Mouse (Mus musculus) heart, postnatal 36 days (tissue): ENCODE measurements at regions not wholly inside any gene's neighbourhood (a gene's known extent, or its start where the extent isn't known, plus 50 kb on each side); places are given as distances from the start of the nearest gene placed in this dataset.

ENCODE experiments used
- DNase-seq, 2 experiments: peaks; one replicate each; pipeline ENCODE4 v3.0.0; 2021 to 2022
- intact Hi-C: fragments of 180-260 bp; cut with DNase I; formaldehyde crosslinking; loops from one replicate; pipeline ENCODE4 v1.15.1; 2025

- no peak for DNase-seq
- intact Hi-C loops, result no loop called here
These were observed 78.4 kb upstream of the Nav3 start for GRCm38 (mm10) chr10:110534387-110534786.

GRCm38 (mm10) chr10:110542712-110543111 is 86.7 kb upstream of the Nav3 start:
- intact Hi-C loops, result no loop called here

GRCm38 (mm10) chr10:110548391-110548790 is 92.4 kb upstream of the Nav3 start:
- intact Hi-C loops, result no loop called here
- no peak for DNase-seq

More at GRCm38 (mm10) chr10:110542712-110543111, 86.7 kb upstream of the Nav3 start:
- DNase-seq, result no peak

- intact Hi-C loops, result no loop called here
- no peak for DNase-seq
These were observed 98.0 kb upstream of the Nav3 start for GRCm38 (mm10) chr10:110553954-110554353.

- intact Hi-C loops, result no loop called here
- DNase-seq, result no peak
These were observed 100.4 kb upstream of the Nav3 start for GRCm38 (mm10) chr10:110556326-110556883.

GRCm38 (mm10) chr10:110563057-110563456 is 107.1 kb upstream of the Nav3 start:
- DNase-seq, result no peak
- intact Hi-C loops, result no loop called here

GRCm38 (mm10) chr10:110563571-110563970 is 107.6 kb upstream of the Nav3 start:
- no peak for DNase-seq
- intact Hi-C loops, result no loop called here

- intact Hi-C loops, result no loop called here
- no peak for DNase-seq
These were observed 110.5 kb upstream of the Nav3 start for GRCm38 (mm10) chr10:110566260-110567050.

- DNase-seq, result no peak
- intact Hi-C loops, result no loop called here
These were observed 114.5 kb upstream of the Nav3 start for GRCm38 (mm10) chr10:110570465-110570864.

GRCm38 (mm10) chr10:110571179-110571578 is 115.2 kb upstream of the Nav3 start:
- no peak for DNase-seq
- intact Hi-C loops, result no loop called here

- intact Hi-C loops, result no loop called here
- DNase-seq, result no peak
These were observed 117.5 kb upstream of the Nav3 start for GRCm38 (mm10) chr10:110573530-110573929.

- no peak for DNase-seq
- intact Hi-C loops, result no loop called here
These were observed 130.0 kb upstream of the Nav3 start for GRCm38 (mm10) chr10:110586029-110586428.

- intact Hi-C loops, result no loop called here
- DNase-seq, result no peak
These were observed 130.5 kb upstream of the Nav3 start for GRCm38 (mm10) chr10:110586507-110586906.

- intact Hi-C loops, result no loop called here
These were observed 131.5 kb upstream of the Nav3 start for GRCm38 (mm10) chr10:110587529-110587928.

GRCm38 (mm10) chr10:110600352-110600853 is 144.4 kb upstream of the Nav3 start:
- DNase-seq, result peak; percentile 9 to 16
- intact Hi-C loops, result no loop called here

More at GRCm38 (mm10) chr10:110587529-110587928, 131.5 kb upstream of the Nav3 start:
- no peak for DNase-seq

GRCm38 (mm10) chr10:110610336-110610735 is 134.9 kb upstream of the E2f7 start:
- no peak for DNase-seq
- intact Hi-C loops, result no loop called here

- no peak for DNase-seq
- intact Hi-C loops, result no loop called here
These were observed 128.2 kb upstream of the E2f7 start for GRCm38 (mm10) chr10:110617004-110617403.

- no peak for DNase-seq
- intact Hi-C loops, result no loop called here
These were observed 126.0 kb upstream of the E2f7 start for GRCm38 (mm10) chr10:110619193-110619592.

- intact Hi-C loops, result no loop called here
- DNase-seq, result no peak
These were observed 119.6 kb upstream of the E2f7 start for GRCm38 (mm10) chr10:110625644-110626043.

GRCm38 (mm10) chr10:110640406-110640805 is 104.8 kb upstream of the E2f7 start:
- intact Hi-C loops, result no loop called here
- no peak for DNase-seq

GRCm38 (mm10) chr10:110642065-110642690 is 103.1 kb upstream of the E2f7 start:
- DNase-seq, result no peak
- intact Hi-C loops, result no loop called here

- intact Hi-C loops, result no loop called here
- DNase-seq, result no peak
These were observed 97.6 kb upstream of the E2f7 start for GRCm38 (mm10) chr10:110647603-110648002.
